Mouse (Mus musculus) R1 (cell line): ENCODE results near the gene Itih5.

Experiments
- DNase-seq: peaks from one replicate; pipeline ENCODE4 v3.0.0-alpha.2; 2018; ENCODE audit warnings: low read depth, low spot score

Itih5 gene

DNA sequence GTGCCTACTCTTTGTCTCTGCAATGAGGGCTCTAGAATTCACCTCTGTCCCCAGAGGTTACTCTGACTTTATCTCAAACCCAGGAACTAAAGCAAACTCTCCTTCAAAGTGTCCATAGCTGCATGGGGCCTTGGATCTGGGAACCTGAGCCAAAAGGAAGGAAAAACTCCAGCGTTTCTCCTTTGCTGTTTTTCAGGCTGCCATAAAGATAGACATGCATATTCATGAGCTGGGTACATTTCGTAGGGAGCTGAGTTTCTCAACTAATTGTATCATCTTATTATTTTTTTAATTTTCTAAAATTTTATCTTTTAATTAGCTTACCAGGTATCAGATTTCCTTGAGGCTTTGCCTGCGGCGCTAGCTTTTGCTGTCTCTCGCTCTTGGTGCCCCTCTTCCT is 106.7 kb downstream of the Itih5 start:
- DNase-seq: no peak

- DNase-seq: no peak
Observed at GRCm38 (mm10) chr2:10261337-10261736, 108.0 kb downstream of the Itih5 start.

DNA sequence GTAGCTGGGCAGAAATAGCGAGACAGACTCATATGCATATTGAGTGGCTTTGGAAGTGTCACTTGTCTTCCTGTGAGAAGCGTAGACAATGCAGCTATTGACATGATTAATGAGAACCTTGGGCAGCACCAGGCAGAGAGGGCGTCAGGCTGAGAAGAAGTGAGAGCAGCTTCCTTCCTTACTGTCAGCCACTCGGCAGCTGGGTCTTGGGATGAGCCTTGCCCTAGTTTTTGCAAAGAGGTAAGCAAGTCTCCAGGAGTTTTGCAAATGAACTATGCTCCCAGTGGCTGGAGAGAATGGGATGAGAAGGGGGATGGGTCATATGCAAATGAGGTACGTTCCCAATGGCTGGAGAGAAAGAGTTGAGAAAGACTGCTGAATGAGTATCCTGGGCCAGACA is 109.4 kb downstream of the Itih5 start:
- DNase-seq: peak; percentile 90

GRCm38 (mm10) chr2:10263909-10264489 is 110.6 kb downstream of the Itih5 start:
- DNase-seq: no peak

- no peak for DNase-seq
Observed at GRCm38 (mm10) chr2:10265881-10266280, 112.5 kb downstream of the Itih5 start.

DNA sequence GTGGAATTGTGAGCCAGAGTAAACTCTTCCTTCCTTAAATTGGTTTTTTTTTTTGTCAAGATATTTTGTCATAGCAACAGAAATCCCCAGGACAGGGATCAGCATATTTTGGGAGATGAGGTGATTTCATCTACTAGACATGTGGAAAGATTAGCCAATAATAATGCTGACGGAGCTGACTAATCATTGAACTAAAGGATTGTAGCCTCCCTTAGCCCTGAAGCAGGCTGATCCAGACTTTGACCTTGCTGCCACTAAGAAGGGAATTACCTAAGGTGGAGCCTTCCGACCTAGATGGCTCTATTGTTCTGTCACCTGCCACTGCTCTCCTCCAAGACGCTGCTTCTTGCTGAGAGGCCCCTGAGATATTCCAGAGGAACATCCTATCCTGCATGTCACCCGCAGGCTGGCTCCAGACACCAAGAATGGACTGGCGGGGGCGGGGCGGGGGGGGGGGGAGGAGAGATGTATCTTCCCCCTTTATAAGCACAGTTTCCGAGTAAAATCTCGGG is 119.3 kb downstream of the Itih5 start:
- peak; percentile 46 for DNase-seq

- DNase-seq: no peak
Observed at GRCm38 (mm10) chr2:10273541-10274050, 120.2 kb downstream of the Itih5 start.

GRCm38 (mm10) chr2:10276194-10276593 is 122.8 kb downstream of the Itih5 start:
- peak; percentile 82 for DNase-seq

- DNase-seq: no peak
Observed at GRCm38 (mm10) chr2:10283686-10284085, 130.3 kb downstream of the Itih5 start.

DNA sequence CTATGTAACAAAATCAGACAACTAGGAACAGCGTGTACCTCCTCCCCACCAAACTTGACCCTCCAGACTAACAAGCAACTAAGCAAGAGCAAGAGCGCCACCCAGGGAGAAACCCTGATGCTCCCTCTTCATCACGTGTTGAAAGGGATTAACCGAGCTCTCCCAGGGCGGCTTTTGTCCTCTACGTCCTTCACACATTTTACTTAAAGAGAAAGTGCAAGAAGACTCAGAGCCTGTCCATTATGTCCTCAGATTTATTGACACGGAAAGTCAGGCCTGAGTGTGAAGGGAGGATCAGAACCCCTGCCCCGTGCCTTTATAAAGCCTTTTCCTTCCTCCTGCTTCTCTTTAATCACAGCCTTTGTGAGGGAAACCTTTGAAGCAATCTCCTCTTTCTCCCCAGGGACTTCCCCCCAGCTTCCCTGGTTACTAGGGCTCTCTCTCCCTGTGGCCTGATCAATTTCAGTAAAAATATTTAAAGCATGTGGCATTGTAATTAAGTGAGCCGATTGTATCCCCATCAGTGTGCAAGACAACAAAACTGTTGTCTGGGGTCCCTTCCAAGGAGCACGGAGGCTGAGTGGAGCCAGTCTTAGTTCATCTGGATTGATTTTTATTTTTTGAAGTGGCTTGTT is 131.4 kb downstream of the Itih5 start:
- peak; percentile 79 for DNase-seq

- DNase-seq: no peak
Observed at GRCm38 (mm10) chr2:10285975-10286374, 132.6 kb downstream of the Itih5 start.

- peak; percentile 65 for DNase-seq
Observed at GRCm38 (mm10) chr2:10288142-10288831, 134.9 kb downstream of the Itih5 start.

- no peak for DNase-seq
Observed at GRCm38 (mm10) chr2:10288881-10289280, 135.5 kb downstream of the Itih5 start.

- no peak for DNase-seq
Observed at GRCm38 (mm10) chr2:10290115-10290514, 136.7 kb downstream of the Itih5 start.

GRCm38 (mm10) chr2:10293556-10294206 is 140.3 kb downstream of the Itih5 start:
- DNase-seq: no peak

- DNase-seq: no peak
Observed at GRCm38 (mm10) chr2:10295908-10296307, 142.5 kb downstream of the Itih5 start.

- peak; percentile 52 for DNase-seq
Observed at GRCm38 (mm10) chr2:10300244-10300643, 146.9 kb downstream of the Itih5 start.

DNA sequence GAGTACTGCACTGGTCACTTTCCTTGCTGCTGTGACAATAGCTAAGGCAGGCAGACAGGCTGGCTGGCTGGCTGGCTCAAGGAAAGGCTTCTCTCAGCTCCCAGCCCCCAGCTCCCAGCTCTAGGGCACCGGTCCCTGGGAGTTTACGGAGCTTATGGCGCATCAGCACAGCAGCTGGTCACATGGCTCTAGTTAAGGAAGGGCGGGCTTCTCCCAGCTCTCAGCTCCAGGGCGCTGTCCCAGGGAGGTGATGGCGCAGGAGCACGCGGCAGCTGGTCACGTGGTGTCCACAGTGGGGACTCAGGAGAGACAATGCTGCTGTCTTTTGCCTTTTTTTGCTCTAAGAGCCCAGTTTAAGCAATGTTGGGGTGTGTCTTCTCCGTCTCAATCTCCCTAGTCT is 147.4 kb downstream of the Itih5 start:
- peak; percentile 73 for DNase-seq

DNA sequence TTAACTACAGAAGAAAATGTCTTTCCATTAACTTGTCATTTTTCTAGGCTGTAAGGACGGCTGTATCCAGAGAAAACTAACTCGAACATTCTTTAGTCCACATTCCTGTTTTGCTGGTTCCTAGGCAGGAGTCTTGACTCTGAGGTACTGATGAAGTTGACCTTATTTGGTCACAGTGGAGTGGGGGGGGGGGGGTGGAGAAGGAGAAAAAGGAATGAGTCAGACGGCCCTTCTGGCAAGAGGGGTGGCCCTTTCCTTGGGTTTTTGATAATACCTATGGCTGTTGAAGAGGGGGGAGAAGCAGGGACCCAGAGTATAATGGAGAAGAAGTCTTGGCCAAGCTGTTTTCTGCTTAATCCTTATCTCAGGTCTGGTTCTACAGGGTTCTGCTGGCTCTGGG is 148.0 kb downstream of the Itih5 start:
- peak; percentile 21 for DNase-seq

- no peak for DNase-seq
Observed at GRCm38 (mm10) chr2:10301997-10302396, 148.6 kb downstream of the Itih5 start.

DNA sequence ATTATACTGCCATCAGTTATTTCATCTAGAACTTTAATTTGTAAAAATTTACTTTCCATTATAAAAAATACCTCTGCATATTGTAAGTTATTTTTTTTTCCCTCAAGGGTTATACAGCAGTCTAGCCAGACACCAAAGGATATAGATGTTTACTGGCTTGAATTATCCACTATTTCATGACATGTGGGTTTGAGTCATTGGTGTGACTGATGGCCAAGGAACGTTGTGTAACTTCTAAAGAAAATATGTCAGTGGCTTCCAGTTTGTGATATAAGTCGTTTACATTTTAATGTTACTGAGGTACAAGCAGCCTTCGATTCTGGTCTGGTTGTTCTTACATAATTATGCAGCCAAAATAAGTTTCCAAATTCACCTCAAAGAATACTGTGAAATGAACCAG is 151.5 kb downstream of the Itih5 start:
- DNase-seq: no peak
